Mouse (Mus musculus) heart, embryonic 11.5 days (tissue): Measurements from ENCODE around the gene Macrod1. TPM values are rescaled to one million over a fixed set of nuclear protein-coding genes. Genes with fewer than 3 reads are reported as not detected.

Source experiments
- ATAC-seq: fragments of 200-750 bp; cut with Nextera tagmentation; replicated peaks from 2 replicates; pipeline ENCODE4 v1.8.0; 2017; ENCODE audit warnings: moderate library complexity; ENCODE audit not compliant: insufficient number of reproducible peaks, low FRiP score, low TSS enrichment
- H3K27ac ChIP-seq: fragments of 300-500 bp; sonication (generic); 2 replicates; pipeline ENCODE4 v1.5.1; 2014; ENCODE audit warnings: mild to moderate bottlenecking, low read depth, low read length
- H3K27me3 ChIP-seq: fragments of 300-500 bp; sonication (generic); 2 replicates; pipeline ENCODE4 v1.6.1; 2014; ENCODE audit warnings: mild to moderate bottlenecking, low read length, mixed read lengths; ENCODE audit not compliant: control insufficient read depth, insufficient read depth
- H3K36me3 ChIP-seq: fragments of 300-500 bp; sonication (generic); 2 replicates; pipeline ENCODE4 v1.6.1; 2014; ENCODE audit warnings: mild to moderate bottlenecking, low read length, moderate library complexity, mixed read lengths; ENCODE audit not compliant: control insufficient read depth, insufficient read depth
- H3K4me1 ChIP-seq: fragments of 300-500 bp; sonication (generic); 2 replicates; pipeline ENCODE4 v1.6.1; 2014; ENCODE audit warnings: low read length; ENCODE audit not compliant: control insufficient read depth, insufficient read depth
- H3K4me2 ChIP-seq: fragments of 300-500 bp; sonication (generic); 2 replicates; pipeline ENCODE4 v1.6.1; 2014; ENCODE audit warnings: mild to moderate bottlenecking, moderate library complexity
- H3K4me3 ChIP-seq: fragments of 300-500 bp; sonication (generic); 2 replicates; pipeline ENCODE4 v1.5.1; 2014; ENCODE audit warnings: low read depth, low read length
- H3K9ac ChIP-seq: fragments of 300-500 bp; sonication (generic); 2 replicates; pipeline ENCODE4 v1.6.1; 2014; ENCODE audit warnings: mild to moderate bottlenecking, low read depth, low read length, moderate library complexity
- H3K9me3 ChIP-seq: fragments of 300-500 bp; sonication (generic); replicated peaks from 2 replicates; pipeline ENCODE4 v1.6.1; 2016; ENCODE audit warnings: low read length; ENCODE audit not compliant: control insufficient read depth
- WGBS: fragments of 180-500 bp; shearing (Covaris S2); extraction: QIAGEN DNeasy Blood & Tissue Kit; methylation state at CpG from one replicate; pipeline ENCODE4 v1.1.7; 2014; ENCODE audit not compliant: insufficient replicate concordance; 5-methylcytosine and 5-hydroxymethylcytosine counted together
- polyA plus RNA-seq: library from polyadenylated mRNA; unstranded; fragments of >200 nt; fragmentation: Nextera tagmentation; extraction: Ambion mirVana; gene quantifications from 2 replicates; pipeline ENCODE4 v1.2.1, GENCODE M21; 2014

Macrod1 gene
- polyA plus RNA-seq, 1 experiment from 2014 or later, result 13.3 TPM

- H3K27ac ChIP-seq, result no peak overlapping the region
- 86% methylated on average over 7 of the region's 7 CpGs for WGBS
Observed at GRCm38 (mm10) chr19:7209907-7210646, 153.5 kb downstream of the Macrod1 start.

DNA sequence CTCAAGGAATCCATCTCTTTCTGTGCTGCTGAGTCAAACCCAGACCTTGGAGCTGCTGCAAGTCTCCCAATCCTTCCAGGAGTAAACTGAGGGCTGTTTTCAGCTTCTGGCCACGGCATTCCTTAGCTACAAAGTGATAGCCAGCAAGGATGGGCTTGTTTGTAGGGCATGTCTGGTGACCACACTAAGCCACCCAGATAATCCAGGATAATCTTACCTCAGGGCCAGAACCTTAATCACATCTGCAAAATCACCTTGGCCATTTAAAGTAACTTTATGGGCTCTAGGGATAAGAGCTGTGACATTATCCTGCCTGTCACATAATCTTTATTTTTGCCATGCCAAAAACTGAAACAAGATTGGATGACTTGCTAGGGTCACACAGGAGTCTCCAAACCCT, 155.6 kb downstream of the Macrod1 start:
- Histone ChIP-seq H3K9ac (no peak overlapping the region), H3K4me2 (no peak overlapping the region), H3K9me3 (no peaks in the 10 kb centered on the region), H3K27me3 (no peaks in the 10 kb centered on the region), H3K27ac (no peak overlapping the region), H3K4me3 (no peak overlapping the region), H3K4me1 (peaks cover 19% of the 10 kb centered on the region), H3K36me3 (peaks cover 12% of the 10 kb centered on the region)
- ATAC-seq, result no peak
- WGBS, result 88% methylated on average over 1 of the region's 1 CpGs

More at GRCm38 (mm10) chr19:7209907-7210646, 153.5 kb downstream of the Macrod1 start:
- H3K9me3 ChIP-seq, result no peaks in the 10 kb centered on the region
- peaks cover 14% of the 10 kb centered on the region for H3K4me1 ChIP-seq
- H3K9ac ChIP-seq, result no peak overlapping the region
- H3K4me2 ChIP-seq, result no peak overlapping the region
- H3K36me3 ChIP-seq, result peaks cover 12% of the 10 kb centered on the region
- no peak overlapping the region for H3K4me3 ChIP-seq
- H3K27me3 ChIP-seq, result no peaks in the 10 kb centered on the region
- ATAC-seq, result no peak

DNA sequence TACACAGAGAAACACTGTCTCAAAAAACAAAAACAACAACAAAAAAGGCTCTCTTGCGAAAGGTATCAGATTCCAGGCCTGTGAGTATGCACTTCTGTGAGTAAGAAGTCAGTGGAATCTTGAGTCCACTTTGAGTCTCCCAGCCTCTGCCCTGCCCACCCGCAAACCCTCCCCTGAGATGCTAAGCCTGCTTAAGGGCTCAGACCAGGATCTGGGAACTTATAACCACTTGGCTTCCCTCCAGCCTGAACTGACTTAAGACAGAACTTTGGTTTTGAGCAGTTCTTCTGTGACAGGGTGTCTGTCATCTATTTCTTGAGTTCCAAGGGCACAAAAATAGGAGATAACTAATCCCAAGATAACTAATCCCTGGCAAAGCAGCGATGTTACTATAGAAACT, 156.4 kb downstream of the Macrod1 start:
- H3K27me3 ChIP-seq, result no peaks in the 10 kb centered on the region
- H3K4me2 ChIP-seq, result no peak overlapping the region
- H3K9ac ChIP-seq, result no peak overlapping the region
- no peaks in the 10 kb centered on the region for H3K9me3 ChIP-seq
- peaks cover 12% of the 10 kb centered on the region for H3K36me3 ChIP-seq
- no peak for ATAC-seq
- 92% methylated on average over 3 of the region's 3 CpGs for WGBS
- H3K4me3 ChIP-seq, result no peak overlapping the region
- no peak overlapping the region for H3K27ac ChIP-seq
- H3K4me1 ChIP-seq, result peaks cover 19% of the 10 kb centered on the region

GRCm38 (mm10) chr19:7214484-7214883, 157.9 kb downstream of the Macrod1 start:
- Histone ChIP-seq H3K9me3 (no peaks in the 10 kb centered on the region), H3K4me3 (no peak overlapping the region), H3K4me2 (no peak overlapping the region), H3K4me1 (peaks cover 19% of the 10 kb centered on the region), H3K36me3 (peaks cover 12% of the 10 kb centered on the region), H3K27me3 (no peaks in the 10 kb centered on the region), H3K9ac (no peak overlapping the region), H3K27ac (no peak overlapping the region)
- ATAC-seq, result no peak
- WGBS, result 79% methylated on average over 5 of the region's 5 CpGs

GRCm38 (mm10) chr19:7217162-7217925, 160.7 kb downstream of the Macrod1 start, which contains the start of gene Cox8a:
Cox8a (minus strand) TSS chr19:7217616.
- H3K27me3 ChIP-seq, result no peaks in the 10 kb centered on the region
- peak within 1 kb of the TSS; percentile 76 for H3K4me3 ChIP-seq
- peak within 1 kb of the TSS; percentile 81 for H3K4me2 ChIP-seq
- H3K9ac ChIP-seq, result peak within 1 kb of the TSS; percentile 88
- H3K36me3 ChIP-seq, result peaks cover 9% of the 10 kb centered on the region
- no peaks in the 10 kb centered on the region for H3K9me3 ChIP-seq
- H3K27ac ChIP-seq, result peak within 1 kb of the TSS; percentile 94
- peak; percentile 94 for ATAC-seq
- H3K4me1 ChIP-seq, result peaks cover 19% of the 10 kb centered on the region
- under 1% methylated on average over 50 of the region's 50 CpGs for WGBS

DNA sequence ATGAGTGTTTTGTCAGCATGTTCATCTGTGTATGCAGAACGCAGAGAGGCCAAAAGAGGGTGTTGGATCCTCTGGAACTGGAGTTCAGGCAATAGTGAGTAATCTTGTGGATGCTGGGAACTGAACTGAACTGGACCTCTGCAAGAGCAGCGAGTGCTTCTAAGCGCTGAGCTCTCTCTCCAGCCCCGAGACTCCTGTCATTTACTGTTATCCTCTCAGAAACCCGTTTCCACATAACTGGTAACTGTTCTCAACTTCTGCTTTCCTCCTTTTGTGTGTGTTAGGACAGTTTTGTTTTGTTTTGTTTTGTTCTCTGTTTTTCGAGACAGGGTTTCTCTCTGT, 161.3 kb downstream of the Macrod1 start:
- Histone ChIP-seq H3K4me2 (peak overlapping the region; percentile 53), H3K27me3 (no peaks in the 10 kb centered on the region), H3K9ac (peak overlapping the region; percentile 34; the same call in 1 of the 2 replicates), H3K27ac (no peak overlapping the region), H3K36me3 (peaks cover 9% of the 10 kb centered on the region), H3K9me3 (no peaks in the 10 kb centered on the region), H3K4me3 (peak overlapping the region; percentile 76), H3K4me1 (peaks cover 19% of the 10 kb centered on the region)
- ATAC-seq, result no peak
- WGBS, result 11% methylated on average over 6 of the region's 6 CpGs

DNA sequence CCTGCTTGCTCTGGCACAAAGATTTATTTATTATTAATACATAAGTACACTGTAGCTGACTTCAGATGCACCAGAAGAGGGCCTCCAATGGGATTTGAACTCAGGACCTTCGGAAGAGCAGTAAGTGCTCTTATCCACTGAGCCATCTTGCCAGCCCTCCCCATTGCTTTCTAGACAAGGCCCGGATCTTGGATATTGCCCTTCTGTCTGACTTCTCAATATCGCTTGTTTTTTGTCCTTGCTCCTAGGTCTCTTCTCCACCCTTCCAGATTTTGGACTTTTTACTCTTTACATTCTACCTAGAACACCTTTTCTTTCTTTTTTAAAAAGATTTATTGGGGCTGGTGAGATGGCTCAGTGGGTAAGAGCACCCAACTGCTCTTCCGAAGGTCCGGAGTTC, 162.1 kb downstream of the Macrod1 start:
- H3K9ac ChIP-seq, result no peak overlapping the region
- 93% methylated on average over 5 of the region's 5 CpGs for whole genome bisulfite sequencing
- no peak overlapping the region for H3K4me3 ChIP-seq
- no peaks in the 10 kb centered on the region for H3K27me3 ChIP-seq
- H3K4me2 ChIP-seq, result no peak overlapping the region
- peaks cover 19% of the 10 kb centered on the region for H3K4me1 ChIP-seq
- H3K36me3 ChIP-seq, result peaks cover 9% of the 10 kb centered on the region
- H3K27ac ChIP-seq, result no peak overlapping the region
- H3K9me3 ChIP-seq, result no peaks in the 10 kb centered on the region
- no peak for ATAC-seq

- H3K27me3 ChIP-seq, result no peaks in the 10 kb centered on the region
- H3K4me3 ChIP-seq, result no peak overlapping the region
- ATAC-seq, result no peak
- 86% methylated on average over 6 of the region's 6 CpGs for WGBS
- H3K4me1 ChIP-seq, result no peaks in the 10 kb centered on the region
- H3K4me2 ChIP-seq, result no peak overlapping the region
- H3K9ac ChIP-seq, result no peak overlapping the region
- H3K9me3 ChIP-seq, result no peaks in the 10 kb centered on the region
- H3K36me3 ChIP-seq, result peaks cover 4% of the 10 kb centered on the region
- no peak overlapping the region for H3K27ac ChIP-seq
Observed at GRCm38 (mm10) chr19:7222196-7222595, 165.6 kb downstream of the Macrod1 start.
